Mouse (Mus musculus) kidney, adult 2 months (tissue): ENCODE results near the gene Gsto2.
A peak's percentile ranks its signal among the peaks of the same experiment; 100 is the strongest.

Source experiments
- CTCF ChIP-seq: fragments of 200-500 bp; conservative IDR thresholded peaks from 2 replicates; pipeline ENCODE4 v1.5.1; 2011; ENCODE audit warnings: low read depth, mild to moderate bottlenecking, control low read depth, low read length, moderate library complexity, mixed read lengths; ENCODE audit not compliant: insufficient read depth, insufficient read length
- POLR2A ChIP-seq: fragments of 200-500 bp; IDR thresholded peaks from one replicate; pipeline ENCODE4 v1.6.1; 2011; ENCODE audit warnings: low read depth, low read length, control low read depth

- TF ChIP-seq POLR2A (no peak), CTCF (peak; percentile 48)
These were observed at the start of gene Gsto2 for GRCm38 (mm10) chr19:47865353-47865947.
